ENCODE assay signal across 25 mouse cellular contexts in the genomic region with DNA sequence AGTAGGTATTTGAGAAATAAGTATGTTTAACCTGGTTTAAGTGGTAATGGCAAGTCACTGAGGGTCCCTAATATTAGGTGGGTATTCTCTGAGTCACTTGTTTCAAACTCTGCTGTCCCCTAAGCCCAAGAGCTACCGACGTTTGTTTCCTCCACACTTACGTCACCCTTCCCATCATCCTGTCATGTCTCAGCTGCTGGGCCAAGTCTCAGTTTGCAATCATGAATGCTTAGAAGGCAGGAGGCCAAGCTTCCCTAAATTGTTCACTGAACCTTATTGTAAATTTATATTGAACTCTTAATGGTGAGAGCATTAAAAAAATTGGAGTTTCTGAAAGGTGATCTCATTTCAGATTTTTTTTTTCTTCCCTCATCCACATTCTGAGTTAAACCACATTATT.
"Had no signal": no experiment of that assay in that cellular context is flagged by ENCODE, and none has a peak within 500 bp of the region (broad histone marks: within the 10 kb centered on the region; RNA-seq: fewer than 3 reads in every experiment).

No protein-coding gene starts in this region.

- H3K36me3 ChIP-seq: embryonic facial prominence, embryonic 10.5 days; embryonic facial prominence, embryonic 12.5 days; embryonic facial prominence, embryonic 13.5 days; embryonic facial prominence, embryonic 15.5 days; forebrain, embryonic 10.5 days; forebrain, embryonic 15.5 days had no signal

- H3K9ac ChIP-seq: embryonic facial prominence, embryonic 12.5 days; embryonic facial prominence, embryonic 13.5 days; embryonic facial prominence, embryonic 15.5 days; forebrain, embryonic 13.5 days; forebrain, embryonic 15.5 days; forebrain, postnatal 0 days had no signal

- ATAC-seq: forebrain, embryonic 13.5 days; forebrain, embryonic 15.5 days; forebrain, embryonic 16.5 days; forebrain, postnatal 0 days had no signal

- H3K9me3 ChIP-seq: embryonic facial prominence, embryonic 10.5 days; embryonic facial prominence, embryonic 12.5 days; embryonic facial prominence, embryonic 13.5 days; embryonic facial prominence, embryonic 15.5 days; forebrain, embryonic 10.5 days; forebrain, embryonic 13.5 days; forebrain, embryonic 15.5 days had no signal

- H3K4me2 ChIP-seq: embryonic facial prominence, embryonic 12.5 days; embryonic facial prominence, embryonic 13.5 days; embryonic facial prominence, embryonic 15.5 days; forebrain, embryonic 13.5 days; forebrain, embryonic 15.5 days had no signal

- H3K27me3 ChIP-seq: embryonic facial prominence, embryonic 12.5 days; embryonic facial prominence, embryonic 13.5 days; embryonic facial prominence, embryonic 15.5 days; forebrain, embryonic 13.5 days; forebrain, embryonic 15.5 days had no signal

- H3K4me3 ChIP-seq: embryonic facial prominence, embryonic 10.5 days; embryonic facial prominence, embryonic 12.5 days; embryonic facial prominence, embryonic 13.5 days; embryonic facial prominence, embryonic 15.5 days; erythroblast, embryonic 14.5 days; forebrain, embryonic 10.5 days; forebrain, embryonic 13.5 days; forebrain, embryonic 15.5 days; gastrocnemius, adult 2 months; heart, adult 2 months had no signal

- DNase-seq: cerebellum, adult 8-10 months; cerebellum, adult 9-10 months; cerebellum, adult 9-11 months; cerebellum, postnatal 10 days; cerebellum, postnatal 14 days; cerebellum, postnatal 25 days; cerebellum, postnatal 36 days; embryo, embryonic 11 days; forebrain, postnatal 0 days; gastrocnemius, adult 2 months; gastrocnemius, postnatal 10 days; gastrocnemius, postnatal 14 days; gastrocnemius, postnatal 25 days; gastrocnemius, postnatal 36 days; heart, adult 18-20 months; heart, adult 2 months had no signal

- H3K27ac ChIP-seq: embryonic facial prominence, embryonic 10.5 days; embryonic facial prominence, embryonic 12.5 days; embryonic facial prominence, embryonic 13.5 days; embryonic facial prominence, embryonic 15.5 days; forebrain, embryonic 10.5 days; forebrain, embryonic 13.5 days; forebrain, embryonic 15.5 days; gastrocnemius, adult 2 months; heart, adult 2 months had no signal

- H3K4me1 ChIP-seq: embryonic facial prominence, embryonic 10.5 days; embryonic facial prominence, embryonic 12.5 days; embryonic facial prominence, embryonic 13.5 days; embryonic facial prominence, embryonic 15.5 days; forebrain, embryonic 10.5 days; forebrain, embryonic 13.5 days; forebrain, embryonic 15.5 days had no signal
